Mouse (Mus musculus) small intestine, adult 2 months (tissue): ENCODE data around the gene Rps15a.

Experiments
- CTCF ChIP-seq: fragments of 200-500 bp; IDR thresholded peaks from 2 replicates; pipeline ENCODE4 v1.5.1; 2012; ENCODE audit warnings: low read depth, mild to moderate bottlenecking, control low read depth, inconsistent platforms, low read length, moderate library complexity, mixed read lengths; ENCODE audit not compliant: insufficient replicate concordance, insufficient read length; ENCODE audit errors: extremely low read depth
- POLR2A ChIP-seq: fragments of 200-500 bp; IDR thresholded peaks from 2 replicates; pipeline ENCODE4 v1.6.1; 2012; ENCODE audit warnings: low read depth, mild to moderate bottlenecking, control low read depth, inconsistent platforms, low read length, moderate library complexity

- no peak for TF ChIP-seq POLR2A
- TF ChIP-seq CTCF = no peak
Observed at GRCm38 (mm10) chr7:118123512-118124411, 7.8 kb upstream of the Rps15a start.
